Mouse (Mus musculus) CH12.LX (cell line): ENCODE results near the gene Slc15a3. TPM values are rescaled to one million over a fixed set of nuclear protein-coding genes. Genes with fewer than 3 reads are reported as not detected.

Experiments used
- DNase-seq: peaks from one replicate; pipeline ENCODE4 v3.0.0-alpha.2; 2013; ENCODE audit errors: extremely low read depth
- H3K27ac ChIP-seq: 2 replicates; pipeline ENCODE4 v1.5.1; 2012; ENCODE audit warnings: low read depth, mild to moderate bottlenecking, control low read depth, moderate library complexity; ENCODE audit not compliant: insufficient read depth
- H3K27me3 ChIP-seq: replicated peaks from 2 replicates; pipeline ENCODE3; 2012; ENCODE audit warnings: inconsistent platforms
- H3K36me3 ChIP-seq, 2 experiments: replicated peaks in 1 of 2; 2 replicates each; pipeline versions ENCODE3 to v1.6.1; 2012; ENCODE audit warnings: inconsistent platforms in 1 of 2, low read length in 1 of 2, mild to moderate bottlenecking in 1 of 2, mixed read lengths in 1 of 2, moderate library complexity in 1 of 2; ENCODE audit not compliant: control insufficient read depth in 1 of 2, insufficient read depth in 1 of 2
- H3K4me1 ChIP-seq, 2 experiments: 2 replicates each; pipeline ENCODE4 v1.6.1; 2012; ENCODE audit warnings: inconsistent platforms in 1 of 2, moderate library complexity in 1 of 2; ENCODE audit not compliant: insufficient read depth in 2 of 2, control insufficient read depth in 1 of 2
- H3K4me2 ChIP-seq: 2 replicates; pipeline ENCODE4 v1.6.1; 2012; ENCODE audit warnings: low read depth, mild to moderate bottlenecking, control low read depth; ENCODE audit not compliant: poor library complexity, insufficient read depth, severe bottlenecking
- H3K4me3 ChIP-seq, 3 experiments: fragments of 150-350 bp in 1 of 3; sonication (generic) in 1 of 3; replicated peaks in 1 of 3; 2 replicates each; pipeline versions ENCODE3 to v1.5.1; 2011 to 2012; ENCODE audit warnings: low read depth in 2 of 3, low read length in 2 of 3, mild to moderate bottlenecking in 2 of 3, moderate library complexity in 2 of 3, control low read depth in 1 of 3, improper control_type of control experiment in 1 of 3, inconsistent platforms in 1 of 3, mixed read lengths in 1 of 3; ENCODE audit not compliant: poor library complexity in 1 of 3
- H3K79me2 ChIP-seq: replicated peaks from 2 replicates; pipeline ENCODE4 v1.6.1; 2012; ENCODE audit warnings: mild to moderate bottlenecking, moderate library complexity; ENCODE audit not compliant: control insufficient read depth, poor library complexity, insufficient read depth, severe bottlenecking; ENCODE audit errors: extremely low read depth
- H3K9ac ChIP-seq: 2 replicates; pipeline ENCODE4 v1.6.1; 2012; ENCODE audit warnings: low read depth, mild to moderate bottlenecking, control low read depth, moderate library complexity; ENCODE audit not compliant: insufficient read depth
- H3K9me3 ChIP-seq: replicated peaks from 2 replicates; pipeline ENCODE3; 2012; ENCODE audit warnings: low read length, inconsistent platforms, mixed read lengths
- CTCF ChIP-seq, 2 experiments: IDR thresholded peaks in 1 of 2; conservative IDR thresholded peaks in 1 of 2; 2 replicates each; pipeline ENCODE4 v1.5.1; 2011 to 2012; ENCODE audit warnings: low read depth in 2 of 2, low read length in 2 of 2, improper control_type of control experiment in 1 of 2, inconsistent platforms in 1 of 2, mild to moderate bottlenecking in 1 of 2, moderate library complexity in 1 of 2
- EP300 ChIP-seq: IDR thresholded peaks from 2 replicates; pipeline ENCODE4 v1.6.1; 2011; ENCODE audit warnings: low read length, improper control_type of control experiment
- GABPA ChIP-seq: IDR thresholded peaks from 2 replicates; pipeline ENCODE4 v1.6.1; 2012; ENCODE audit warnings: low read depth, low read length, improper control_type of control experiment, inconsistent platforms; ENCODE audit not compliant: insufficient replicate concordance
- HCFC1 ChIP-seq: IDR thresholded peaks from 2 replicates; pipeline ENCODE4 v1.6.1; 2012; ENCODE audit warnings: low read depth, mild to moderate bottlenecking, inconsistent platforms, low read length, improper control_type of control experiment
- IRF4 ChIP-seq: IDR thresholded peaks from 2 replicates; pipeline ENCODE4 v1.6.1; 2014; ENCODE audit warnings: low read depth, mild to moderate bottlenecking, inconsistent platforms, low read length, improper control_type of control experiment
- JUN ChIP-seq: IDR thresholded peaks from 2 replicates; pipeline ENCODE4 v1.6.1; 2011; ENCODE audit warnings: low read depth, mild to moderate bottlenecking, low read length, improper control_type of control experiment, moderate library complexity; ENCODE audit not compliant: insufficient read depth
- MAX ChIP-seq: IDR thresholded peaks from 2 replicates; pipeline ENCODE4 v1.6.1; 2011; ENCODE audit warnings: low read length, improper control_type of control experiment
- MAZ ChIP-seq: IDR thresholded peaks from 2 replicates; pipeline ENCODE4 v1.6.1; 2012; ENCODE audit warnings: low read depth, mild to moderate bottlenecking, inconsistent platforms, low read length, improper control_type of control experiment, moderate library complexity
- MYC ChIP-seq: IDR thresholded peaks from 2 replicates; pipeline ENCODE4 v1.6.1; 2011; ENCODE audit warnings: low read depth, mild to moderate bottlenecking, improper control_type of control experiment, low read length
- PAX5 ChIP-seq: IDR thresholded peaks from 2 replicates; pipeline ENCODE4 v1.6.1; 2012; ENCODE audit warnings: low read length, inconsistent platforms, mixed read lengths
- POLR2A ChIP-seq: IDR thresholded peaks from 2 replicates; pipeline ENCODE4 v1.6.1; 2011; ENCODE audit warnings: low read depth, mild to moderate bottlenecking, improper control_type of control experiment, low read length
- RAD21 ChIP-seq: IDR thresholded peaks from 2 replicates; pipeline ENCODE4 v1.6.1; 2011; ENCODE audit warnings: low read depth, mild to moderate bottlenecking, low read length, improper control_type of control experiment, moderate library complexity
- SIN3A ChIP-seq: IDR thresholded peaks from 2 replicates; pipeline ENCODE4 v1.6.1; 2012; ENCODE audit warnings: low read length, improper control_type of control experiment, inconsistent platforms
- SMC3 ChIP-seq: IDR thresholded peaks from 2 replicates; pipeline ENCODE4 v1.6.1; 2011; ENCODE audit warnings: low read depth, low read length, improper control_type of control experiment
- TCF12 ChIP-seq: IDR thresholded peaks from 2 replicates; pipeline ENCODE4 v1.6.1; 2014; ENCODE audit warnings: low read depth, mild to moderate bottlenecking, inconsistent platforms, low read length, improper control_type of control experiment
- UBTF ChIP-seq: IDR thresholded peaks from 2 replicates; pipeline ENCODE4 v1.6.1; 2012; ENCODE audit warnings: low read depth, mild to moderate bottlenecking, inconsistent platforms, low read length, improper control_type of control experiment, moderate library complexity
- ZC3H11A ChIP-seq: IDR thresholded peaks from 2 replicates; pipeline ENCODE4 v1.6.1; 2012; ENCODE audit warnings: low read depth, mild to moderate bottlenecking, inconsistent platforms, low read length, improper control_type of control experiment
- ZMIZ1 ChIP-seq: IDR thresholded peaks from 2 replicates; pipeline ENCODE4 v1.6.1; 2012; ENCODE audit warnings: low read depth, mild to moderate bottlenecking, inconsistent platforms, low read length, improper control_type of control experiment
- ZNF384 ChIP-seq: IDR thresholded peaks from 2 replicates; pipeline ENCODE4 v1.6.1; 2012; ENCODE audit warnings: low read depth, low read length, improper control_type of control experiment, inconsistent platforms
- dilution Hi-C: fragments of 300-500 bp; cut with MboI; formaldehyde crosslinking; loops from 2 replicates; pipeline ENCODE4 v1.14.3; 2020; ENCODE audit warnings: low sequenced_read_pairs; ENCODE audit not compliant: extremely low pct_unique_long_range_greater_than_20kb, extremely low pct_ligation_motif_present
- in situ Hi-C: fragments of 300-500 bp; cut with MboI; formaldehyde crosslinking; loops from 3 replicates; pipeline ENCODE4 v1.14.3; 2019; ENCODE audit warnings: low sequenced_read_pairs, low pct_ligation_motif_present, low pct_unique_long_range_greater_than_20kb, mixed read lengths
- polyA plus RNA-seq: library from polyadenylated mRNA; unstranded; fragments of >175 nt; gene quantifications from 2 replicates; pipeline ENCODE4 v1.2.1, GENCODE M21; 2012; ENCODE audit warnings: low read depth; ENCODE audit not compliant: insufficient read length
- total RNA-seq, 2 experiments: library from RNA; depleted of rRNA; stranded (reverse); fragments of 300-350 nt in 1 of 2; fragments of >200 nt in 1 of 2; gene quantifications; 2 replicates each; pipeline ENCODE4 v1.2.3; 2012 to 2014

Gene Slc15a3
- total and polyA plus RNA-seq, 3 experiments = 84.5 to 219 (median 94.3) TPM

GRCm38 (mm10) chr19:10831424-10831823, 8.1 kb upstream of the Slc15a3 start:
- TF ChIP-seq SIN3A (no peak), POLR2A (no peak), ZC3H11A (peak; percentile 87), MAZ (no peak), CTCF (conservative IDR thresholded peaks at IDR 0.05 in 1 of 2, IDR thresholded peaks at IDR 0.05 in 1 of 2; ENCODE audit: low read depth in 2 of 2, low read length in 2 of 2) (peak; percentile 56 to 96), JUN (no peak), UBTF (no peak), RAD21 (peak; percentile 94), TCF12 (no peak), SMC3 (peak; percentile 97), EP300 (no peak), IRF4 (0 out of 2 replicates have a peak, but pooled peaks have one; percentile 40), PAX5 (no peak)
- TF ChIP-seq, all 38 proteins: peak for 5
- peak overlapping the region; percentile 44; the same call in 1 of the 2 replicates for H3K4me2 ChIP-seq
- no peaks in the 10 kb centered on the region for H3K79me2 ChIP-seq
- in situ Hi-C loops (no loop called here), dilution Hi-C loops (no loop called here)
- H3K9ac ChIP-seq = no peak overlapping the region
- H3K27me3 ChIP-seq = no peaks in the 10 kb centered on the region
- H3K36me3 ChIP-seq = no peaks in the 10 kb centered on the region
- H3K9me3 ChIP-seq = no peaks in the 10 kb centered on the region
- DNase-seq = peak; percentile 88
- H3K4me3 ChIP-seq = no peak overlapping the region
- peaks cover 9 to 42% of the 10 kb centered on the region in 2 experiments; a peak in 3 of 4 replicates for H3K4me1 ChIP-seq
- no peak overlapping the region for H3K27ac ChIP-seq

- no peak overlapping the region for H3K4me2 ChIP-seq
- TF ChIP-seq ZMIZ1 (no peak), HCFC1 (no peak), MYC (no peak), MAX (no peak), GABPA (no peak), POLR2A (no peak), ZNF384 (0 out of 2 replicates have a peak, but pooled peaks have one; percentile 21), RAD21 (no peak)
- H3K4me1 ChIP-seq = peaks cover 9 to 42% of the 10 kb centered on the region in 2 experiments; a peak in 3 of 4 replicates
- in situ Hi-C loops (no loop called here), dilution Hi-C loops (no loop called here)
- no peak overlapping the region for H3K4me3 ChIP-seq
- no peaks in the 10 kb centered on the region for H3K79me2 ChIP-seq
- H3K27me3 ChIP-seq = no peaks in the 10 kb centered on the region
- DNase-seq = no peak
- H3K9me3 ChIP-seq = no peaks in the 10 kb centered on the region
- H3K36me3 ChIP-seq = no peaks in the 10 kb centered on the region
- no peak overlapping the region for H3K9ac ChIP-seq
- H3K27ac ChIP-seq = no peak overlapping the region
These were observed 7.5 kb upstream of the Slc15a3 start for GRCm38 (mm10) chr19:10832030-10832429.
